Mouse (Mus musculus) embryonic facial prominence, embryonic 15.5 days (tissue): ENCODE results near the gene Grk6. TPM values are rescaled to one million over a fixed set of nuclear protein-coding genes. Genes with fewer than 3 reads are reported as not detected.

Experiments
- ATAC-seq: fragments of 200-750 bp; cut with Nextera tagmentation; 2 replicates; pipeline ENCODE4 v1.8.0; 2017; ENCODE audit warnings: low read depth, moderate TSS enrichment; ENCODE audit not compliant: insufficient number of reproducible peaks, low FRiP score, low TSS enrichment
- H3K27ac ChIP-seq: fragments of 300-500 bp; sonication (generic); replicated peaks from 2 replicates; pipeline ENCODE4 v1.5.1; 2015; ENCODE audit warnings: mild to moderate bottlenecking, inconsistent platforms
- H3K27me3 ChIP-seq: fragments of 300-500 bp; sonication (generic); 2 replicates; pipeline ENCODE4 v1.6.1; 2015; ENCODE audit warnings: inconsistent platforms
- H3K36me3 ChIP-seq: fragments of 300-500 bp; sonication (generic); 2 replicates; pipeline ENCODE4 v1.6.1; 2015; ENCODE audit warnings: mild to moderate bottlenecking, inconsistent platforms
- H3K4me1 ChIP-seq: fragments of 300-500 bp; sonication (generic); 2 replicates; pipeline ENCODE4 v1.6.1; 2015; ENCODE audit warnings: inconsistent platforms
- H3K4me2 ChIP-seq: fragments of 300-500 bp; sonication (generic); replicated peaks from 2 replicates; pipeline ENCODE4 v1.6.1; 2015; ENCODE audit warnings: mild to moderate bottlenecking, inconsistent platforms
- H3K4me3 ChIP-seq: fragments of 300-500 bp; sonication (generic); replicated peaks from 2 replicates; pipeline ENCODE4 v1.5.1; 2015; ENCODE audit warnings: mild to moderate bottlenecking, inconsistent platforms
- H3K9ac ChIP-seq: fragments of 300-500 bp; sonication (generic); 2 replicates; pipeline ENCODE4 v1.6.1; 2015; ENCODE audit warnings: inconsistent platforms
- H3K9me3 ChIP-seq: fragments of 300-500 bp; sonication (generic); replicated peaks from 2 replicates; pipeline ENCODE4 v1.6.1; 2016; ENCODE audit warnings: inconsistent platforms
- WGBS: fragments of 180-500 bp; shearing (Covaris S2); methylation state at CpG from one replicate; pipeline ENCODE4 v1.1.7; 2015; 5-methylcytosine and 5-hydroxymethylcytosine counted together
- microRNA-seq: library from miRNA; unstranded; fragments of <30 nt; microRNA quantifications from one replicate; pipeline ENCODE4, GENCODE M21; 2016; ENCODE audit warnings: borderline number of aligned reads
- polyA plus RNA-seq: library from polyadenylated mRNA; unstranded; fragments of >200 nt; fragmentation: Nextera tagmentation; extraction: Ambion mirVana; gene quantifications from 2 replicates; pipeline ENCODE4 v1.2.1, GENCODE M21; 2015

Grk6 gene
- polyA plus RNA-seq, 1 experiment from 2014 or later, result 45.1 TPM

- no peaks in the 10 kb centered on the region for H3K27me3 ChIP-seq
- H3K36me3 ChIP-seq, result peaks cover 76% of the 10 kb centered on the region
- no peak overlapping the region for H3K4me3 ChIP-seq
- H3K9ac ChIP-seq, result no peak overlapping the region
- peaks cover 45% of the 10 kb centered on the region for H3K4me1 ChIP-seq
- no peaks in the 10 kb centered on the region for H3K9me3 ChIP-seq
- no peak overlapping the region for H3K27ac ChIP-seq
- no peak for ATAC-seq
- no peak overlapping the region for H3K4me2 ChIP-seq
- WGBS, result 62% methylated on average over 11 of the region's 11 CpGs
These were observed 63.0 kb downstream of the Grk6 start for GRCm38 (mm10) chr13:55507877-55508276.

GRCm38 (mm10) chr13:55508531-55508930 is 63.7 kb downstream of the Grk6 start:
- Histone ChIP-seq H3K4me3 (no peak overlapping the region), H3K36me3 (peaks cover 69% of the 10 kb centered on the region), H3K4me1 (peaks cover 45% of the 10 kb centered on the region), H3K27me3 (no peaks in the 10 kb centered on the region), H3K27ac (no peak overlapping the region), H3K4me2 (no peak overlapping the region), H3K9me3 (no peaks in the 10 kb centered on the region), H3K9ac (no peak overlapping the region)
- WGBS, result 81% methylated on average over 10 of the region's 10 CpGs
- ATAC-seq, result no peak

GRCm38 (mm10) chr13:55510332-55510667 is 65.4 kb downstream of the Grk6 start:
- H3K36me3 ChIP-seq, result peaks cover 52% of the 10 kb centered on the region
- H3K9ac ChIP-seq, result 0 out of 2 replicates have a peak overlapping the region, but pooled peaks have one; percentile 5
- H3K4me3 ChIP-seq, result no peak overlapping the region; the same call in 1 of the 2 replicates
- H3K27me3 ChIP-seq, result no peaks in the 10 kb centered on the region
- H3K9me3 ChIP-seq, result no peaks in the 10 kb centered on the region
- 47% methylated on average over 3 of the region's 3 CpGs for WGBS
- peaks cover 45% of the 10 kb centered on the region for H3K4me1 ChIP-seq
- H3K27ac ChIP-seq, result peak overlapping the region; percentile 88
- peak overlapping the region; percentile 76 for H3K4me2 ChIP-seq
- ATAC-seq, result no peak; the same call in 1 of the 2 replicates

Small RNAs within 50 kb of the gene (microRNA-seq; reads per million reads assigned to microRNA genes)
- gene Mir6943 (not detected), gene Mir6944 (17.6 reads per million, percentile 34 among the genes with 10 or more reads in this experiment), gene Mir6945 (1.7 reads per million, percentile 3 among the genes with 10 or more reads in this experiment)

Other genes with a start within 250 kb of the Grk6 start
- gene Nsd1, start 235.3 kb upstream of the Grk6 start, polyA plus RNA-seq, result 54.0 and 56.0 TPM in 2 replicates
- gene Prelid1, start 124.6 kb upstream of the Grk6 start, polyA plus RNA-seq, result 415 and 433 TPM in 2 replicates
- 135 and 137 TPM in 2 replicates for gene Rab24, start 123.1 kb upstream of the Grk6 start, polyA plus RNA-seq
- 40.9 and 44.0 TPM in 2 replicates for gene Mxd3, start 115.2 kb upstream of the Grk6 start, polyA plus RNA-seq
- gene Lman2, start 82.3 kb upstream of the Grk6 start, polyA plus RNA-seq, result 100.0 and 110 TPM in 2 replicates
- gene Rgs14, start 75.3 kb upstream of the Grk6 start, polyA plus RNA-seq, result 2.1 and 2.5 TPM in 2 replicates
- gene Slc34a1, start 46.9 kb upstream of the Grk6 start, polyA plus RNA-seq, result 0.11 TPM in 1 of 2 replicates, not detected in the other
- gene Pfn3, start 29.8 kb upstream of the Grk6 start, polyA plus RNA-seq, result not detected in 2 replicates
- 0.16 TPM in 1 of 2 replicates, not detected in the other for gene F12, start 18.3 kb upstream of the Grk6 start, polyA plus RNA-seq
- 1.5 TPM in 2 replicates for gene Prr7, start 19.2 kb downstream of the Grk6 start, polyA plus RNA-seq
- gene Dbn1, start 43.0 kb downstream of the Grk6 start, polyA plus RNA-seq, result 190 and 193 TPM in 2 replicates
- gene Pdlim7, start 68.6 kb downstream of the Grk6 start, polyA plus RNA-seq, result 165 and 180 TPM in 2 replicates
- 5.5 and 6.3 TPM in 2 replicates for gene Dok3, start 84.2 kb downstream of the Grk6 start, polyA plus RNA-seq
- 61.4 and 66.2 TPM in 2 replicates for gene Ddx41, start 91.6 kb downstream of the Grk6 start, polyA plus RNA-seq
- 43.4 and 46.0 TPM in 2 replicates for gene Fam193b, start 126.0 kb downstream of the Grk6 start, polyA plus RNA-seq
- gene Tmed9, start 128.7 kb downstream of the Grk6 start, polyA plus RNA-seq, result 163 and 178 TPM in 2 replicates
- 30.3 and 32.3 TPM in 2 replicates for gene B4galt7, start 154.8 kb downstream of the Grk6 start, polyA plus RNA-seq
- 59.7 and 64.7 TPM in 2 replicates for gene Caml, start 177.9 kb downstream of the Grk6 start, polyA plus RNA-seq
- gene Ddx46, start 190.0 kb downstream of the Grk6 start, polyA plus RNA-seq, result 31.0 and 32.1 TPM in 2 replicates
- gene B230219D22Rik, start 248.1 kb downstream of the Grk6 start, polyA plus RNA-seq, result 59.5 and 60.3 TPM in 2 replicates